Mouse (Mus musculus) heart, postnatal 0 days (tissue): ENCODE results near the gene Wasf2. TPM values are rescaled to one million over a fixed set of nuclear protein-coding genes. Genes with fewer than 3 reads are reported as not detected.

Experiments used
- ATAC-seq: fragments of 200-750 bp; cut with Nextera tagmentation; 2 replicates; pipeline ENCODE4 v1.8.0; 2017; ENCODE audit warnings: low read depth, moderate number of reproducible peaks, moderate library complexity; ENCODE audit not compliant: insufficient read depth
- DNase-seq: peaks from one replicate; pipeline ENCODE4 v3.0.0-alpha.2; 2016; ENCODE audit warnings: low spot score
- H3K27ac ChIP-seq: fragments of 300-500 bp; sonication (generic); 2 replicates; pipeline ENCODE4 v1.5.1; 2014; ENCODE audit warnings: low read depth, mild to moderate bottlenecking
- H3K27me3 ChIP-seq: fragments of 300-500 bp; sonication (generic); 2 replicates; pipeline ENCODE4 v1.6.1; 2014; ENCODE audit warnings: low read length, mixed read lengths; ENCODE audit not compliant: control insufficient read depth, insufficient read depth
- H3K36me3 ChIP-seq: fragments of 300-500 bp; sonication (generic); replicated peaks from 2 replicates; pipeline ENCODE4 v1.6.1; 2014; ENCODE audit warnings: low read length, mixed read lengths; ENCODE audit not compliant: control insufficient read depth, insufficient read depth
- H3K4me1 ChIP-seq: fragments of 300-500 bp; sonication (generic); 2 replicates; pipeline ENCODE4 v1.6.1; 2014; ENCODE audit warnings: antibody characterized with exemption; ENCODE audit not compliant: control insufficient read depth, insufficient read depth
- H3K4me2 ChIP-seq: fragments of 300-500 bp; sonication (generic); 2 replicates; pipeline ENCODE4 v1.6.1; 2014; ENCODE audit warnings: low read depth, mild to moderate bottlenecking, low read length, moderate library complexity
- H3K4me3 ChIP-seq: fragments of 300-500 bp; sonication (generic); 2 replicates; pipeline ENCODE4 v1.5.1; 2014; ENCODE audit warnings: low read depth, low read length
- H3K9ac ChIP-seq: fragments of 300-500 bp; sonication (generic); replicated peaks from 2 replicates; pipeline ENCODE4 v1.6.1; 2014; ENCODE audit warnings: low read depth, low read length, mixed read lengths
- H3K9me3 ChIP-seq: fragments of 300-500 bp; sonication (generic); replicated peaks from 2 replicates; pipeline ENCODE4 v1.6.1; 2016; ENCODE audit warnings: low read length; ENCODE audit not compliant: control insufficient read depth
- CTCF ChIP-seq: IDR thresholded peaks from 2 replicates; pipeline ENCODE4 v1.5.1; 2016; ENCODE audit warnings: antibody characterized with exemption, control low read depth, low read depth
- EP300 ChIP-seq: IDR thresholded peaks from 2 replicates; pipeline ENCODE4 v1.6.1; 2016; ENCODE audit warnings: antibody characterized with exemption, low read depth
- WGBS: fragments of 180-500 bp; shearing (Covaris S2); extraction: QIAGEN DNeasy Blood & Tissue Kit; methylation state at CpG from one replicate; pipeline ENCODE4 v1.1.7; 2014; 5-methylcytosine and 5-hydroxymethylcytosine counted together
- polyA plus RNA-seq: library from polyadenylated mRNA; unstranded; fragments of >200 nt; fragmentation: Nextera tagmentation; extraction: Ambion mirVana; gene quantifications from 2 replicates; pipeline ENCODE4 v1.2.1, GENCODE M21; 2015
- total RNA-seq: library from RNA; depleted of rRNA; stranded (reverse); fragments of >200 nt; gene quantifications from 2 replicates; pipeline ENCODE4 v1.2.3, GENCODE M21; 2014; ENCODE audit warnings: low replicate concordance

Wasf2 gene
- total and polyA plus RNA-seq, 2 experiments from 2014 or later: 54.5 to 62.4 TPM

- peak overlapping the region; percentile 94 for H3K27ac ChIP-seq
- WGBS: 3% methylated on average over 38 of the region's 53 CpGs
- DNase-seq: no peak
Measured at GRCm38 (mm10) chr4:133085011-133085782, 45.1 kb upstream of the Wasf2 start.

GRCm38 (mm10) chr4:133085783-133086342, 44.4 kb upstream of the Wasf2 start:
- TF ChIP-seq CTCF (no peak), EP300 (no peak)
- peak overlapping the region; percentile 79 for H3K4me2 ChIP-seq
- DNase-seq (no peak), ATAC-seq (no peak)
- H3K27ac ChIP-seq: peak overlapping the region; percentile 94
- H3K36me3 ChIP-seq: no peaks in the 10 kb centered on the region
- peak overlapping the region; percentile 48; the same call in 1 of the 2 replicates for H3K4me3 ChIP-seq
- 19% methylated on average over 12 of the region's 12 CpGs for WGBS
- H3K9ac ChIP-seq: peak overlapping the region; percentile 52
- H3K27me3 ChIP-seq: no peaks in the 10 kb centered on the region
- no peaks in the 10 kb centered on the region for H3K9me3 ChIP-seq
- peaks cover 46% of the 10 kb centered on the region for H3K4me1 ChIP-seq

More at GRCm38 (mm10) chr4:133085011-133085782, 45.1 kb upstream of the Wasf2 start:
- Histone ChIP-seq H3K27me3 (no peaks in the 10 kb centered on the region), H3K4me1 (peaks cover 39% of the 10 kb centered on the region), H3K9me3 (no peaks in the 10 kb centered on the region), H3K4me2 (peak overlapping the region; percentile 79), H3K9ac (peak overlapping the region; percentile 52), H3K4me3 (peak overlapping the region; percentile 48), H3K36me3 (no peaks in the 10 kb centered on the region)
- ATAC-seq: peak; percentile 27
- TF ChIP-seq EP300 (no peak), CTCF (peak; percentile 15; the same call in 1 of the 2 replicates)

- 66% methylated on average over 6 of the region's 6 CpGs for WGBS
Measured at GRCm38 (mm10) chr4:133087177-133087714, 43.1 kb upstream of the Wasf2 start.

GRCm38 (mm10) chr4:133087835-133088234, 42.5 kb upstream of the Wasf2 start:
- peak; percentile 93 for DNase-seq
- H3K27ac ChIP-seq: peak overlapping the region; percentile 94
- WGBS: 1% methylated on average over 8 of the region's 8 CpGs
- ATAC-seq: peak; percentile 66
- TF ChIP-seq CTCF (no peak; the same call in 1 of the 2 replicates), EP300 (peak; percentile 95)
- H3K4me1 ChIP-seq: peaks cover 61% of the 10 kb centered on the region
- no peaks in the 10 kb centered on the region for H3K27me3 ChIP-seq
- H3K36me3 ChIP-seq: no peaks in the 10 kb centered on the region
- H3K4me3 ChIP-seq: no peak overlapping the region
- no peak overlapping the region for H3K4me2 ChIP-seq
- H3K9ac ChIP-seq: no peak overlapping the region
- no peaks in the 10 kb centered on the region for H3K9me3 ChIP-seq

More at GRCm38 (mm10) chr4:133087177-133087714, 43.1 kb upstream of the Wasf2 start:
- ATAC-seq (no peak), DNase-seq (no peak)
- no peak for TF ChIP-seq EP300
- TF ChIP-seq CTCF: no peak
- H3K4me1 ChIP-seq: peaks cover 55% of the 10 kb centered on the region
- peak overlapping the region; percentile 27; the same call in 1 of the 2 replicates for H3K9ac ChIP-seq
- no peak overlapping the region for H3K4me2 ChIP-seq
- no peaks in the 10 kb centered on the region for H3K36me3 ChIP-seq
- H3K4me3 ChIP-seq: no peak overlapping the region
- peak overlapping the region; percentile 94 for H3K27ac ChIP-seq
- no peaks in the 10 kb centered on the region for H3K27me3 ChIP-seq
- no peaks in the 10 kb centered on the region for H3K9me3 ChIP-seq

- Histone ChIP-seq H3K9ac (no peak overlapping the region), H3K27me3 (no peaks in the 10 kb centered on the region), H3K4me1 (peaks cover 72% of the 10 kb centered on the region), H3K36me3 (no peaks in the 10 kb centered on the region), H3K27ac (peak overlapping the region; percentile 90), H3K4me2 (no peak overlapping the region), H3K9me3 (no peaks in the 10 kb centered on the region), H3K4me3 (no peak overlapping the region)
- no peak for DNase-seq
- TF ChIP-seq CTCF (no peak), EP300 (no peak)
- 56% methylated on average over 9 of the region's 9 CpGs for WGBS
- no peak for ATAC-seq
Measured at GRCm38 (mm10) chr4:133089319-133089718, 41.0 kb upstream of the Wasf2 start.
